Mouse (Mus musculus) intestine, embryonic 14.5 days (tissue): Measurements from ENCODE around the gene 4931429L15Rik. TPM values are rescaled to one million over a fixed set of nuclear protein-coding genes. Genes with fewer than 3 reads are reported as not detected.
"Not testable (repeated sequence)": the region's sequence is repeated elsewhere in the genome, so short reads cannot be mapped to it uniquely, and the experiment has no call there.

Source experiments
- ATAC-seq: fragments of 200-750 bp; cut with Nextera tagmentation; replicated peaks from 2 replicates; pipeline ENCODE4 v1.8.0; 2017; ENCODE audit warnings: low read depth, moderate number of reproducible peaks, moderate TSS enrichment, moderate library complexity; ENCODE audit not compliant: low FRiP score, low TSS enrichment
- DNase-seq: peaks from one replicate; pipeline ENCODE4 v3.0.0-alpha.2; 2018; ENCODE audit warnings: low spot score
- H3K27ac ChIP-seq: fragments of 300-500 bp; sonication (generic); 2 replicates; pipeline ENCODE4 v1.5.1; 2014; ENCODE audit warnings: low read depth, mild to moderate bottlenecking, control low read depth
- H3K27me3 ChIP-seq: fragments of 300-500 bp; sonication (generic); replicated peaks from 2 replicates; pipeline ENCODE4 v1.6.1; 2014; ENCODE audit warnings: low read length, control low read depth; ENCODE audit not compliant: control insufficient read depth, insufficient read depth
- H3K36me3 ChIP-seq: fragments of 300-500 bp; sonication (generic); 2 replicates; pipeline ENCODE4 v1.6.1; 2014; ENCODE audit warnings: low read length, control low read depth; ENCODE audit not compliant: control insufficient read depth, insufficient read depth
- H3K4me1 ChIP-seq: fragments of 300-500 bp; sonication (generic); replicated peaks from 2 replicates; pipeline ENCODE4 v1.6.1; 2014; ENCODE audit warnings: low read length, control low read depth, mixed read lengths; ENCODE audit not compliant: control insufficient read depth, insufficient read depth
- H3K4me2 ChIP-seq: fragments of 300-500 bp; sonication (generic); 2 replicates; pipeline ENCODE4 v1.6.1; 2014; ENCODE audit warnings: low read length
- H3K4me3 ChIP-seq: fragments of 300-500 bp; sonication (generic); 2 replicates; pipeline ENCODE4 v1.5.1; 2014; ENCODE audit warnings: low read depth, low read length, control low read depth, mixed read lengths
- H3K9ac ChIP-seq: fragments of 300-500 bp; sonication (generic); 2 replicates; pipeline ENCODE4 v1.6.1; 2014; ENCODE audit warnings: mild to moderate bottlenecking, low read length
- H3K9me3 ChIP-seq: fragments of 300-500 bp; sonication (generic); 2 replicates; pipeline ENCODE4 v1.6.1; 2016; ENCODE audit warnings: low read length, control low read depth; ENCODE audit not compliant: control insufficient read depth
- WGBS: fragments of 180-500 bp; shearing (Covaris S2); extraction: QIAGEN DNeasy Blood & Tissue Kit; methylation state at CpG from one replicate; pipeline ENCODE4 v1.1.7; 2014; 5-methylcytosine and 5-hydroxymethylcytosine counted together
- polyA plus RNA-seq: library from polyadenylated mRNA; unstranded; fragments of >200 nt; fragmentation: Nextera tagmentation; extraction: Ambion mirVana; gene quantifications from 2 replicates; pipeline ENCODE4 v1.2.1, GENCODE M21; 2014

4931429L15Rik gene
- polyA plus RNA-seq = not detected in 2 replicates

GRCm38 (mm10) chr9:46319886-46320285 is at the start of gene 4931429L15Rik:
Gene 4931429L15Rik, minus strand, starts transcription at chr9:46319986.
- not testable (repeated sequence) for DNase-seq

GRCm38 (mm10) chr9:46362459-46362858 is 42.7 kb upstream of the 4931429L15Rik start:
- no peak for DNase-seq
- WGBS = 62% methylated on average over 2 of the region's 2 CpGs
- Histone ChIP-seq H3K4me1 (no peaks in the 10 kb centered on the region), H3K9ac (no peak overlapping the region), H3K27me3 (no peaks in the 10 kb centered on the region), H3K4me3 (no peak overlapping the region), H3K36me3 (no peaks in the 10 kb centered on the region), H3K27ac (no peak overlapping the region), H3K4me2 (no peak overlapping the region), H3K9me3 (no peaks in the 10 kb centered on the region)
- no peak for ATAC-seq

More at GRCm38 (mm10) chr9:46319886-46320285, at the start of gene 4931429L15Rik:
- H3K4me3 ChIP-seq, H3K36me3 ChIP-seq, H3K9ac ChIP-seq, ATAC-seq, H3K4me1 ChIP-seq, H3K27ac ChIP-seq, H3K9me3 ChIP-seq, H3K27me3 ChIP-seq, H3K4me2 ChIP-seq: not testable (repeated sequence)
- WGBS = 77% methylated on average over 6 of the region's 6 CpGs

- WGBS = 70% methylated on average over 11 of the region's 11 CpGs
- no peak for ATAC-seq
Measured at GRCm38 (mm10) chr9:46361461-46362111, 41.8 kb upstream of the 4931429L15Rik start.

GRCm38 (mm10) chr9:46353992-46354391 is 34.2 kb upstream of the 4931429L15Rik start:
- Histone ChIP-seq H3K27ac (no peak overlapping the region), H3K9me3 (no peaks in the 10 kb centered on the region), H3K4me2 (no peak overlapping the region), H3K4me1 (no peaks in the 10 kb centered on the region), H3K27me3 (peaks cover 17% of the 10 kb centered on the region; the same call in 1 of the 2 replicates), H3K4me3 (no peak overlapping the region), H3K36me3 (no peaks in the 10 kb centered on the region), H3K9ac (no peak overlapping the region)
- ATAC-seq (0 out of 2 replicates have a peak, but pooled peaks have one; percentile 32), DNase-seq (peak; percentile 77)
- 7% methylated on average over 3 of the region's 3 CpGs for WGBS

More at GRCm38 (mm10) chr9:46361461-46362111, 41.8 kb upstream of the 4931429L15Rik start:
- Histone ChIP-seq H3K27me3 (no peaks in the 10 kb centered on the region), H3K36me3 (no peaks in the 10 kb centered on the region), H3K4me2 (no peak overlapping the region), H3K4me1 (no peaks in the 10 kb centered on the region), H3K27ac (no peak overlapping the region), H3K9me3 (no peaks in the 10 kb centered on the region), H3K9ac (no peak overlapping the region), H3K4me3 (no peak overlapping the region)
- DNase-seq = no peak

- no peak overlapping the region for H3K4me3 ChIP-seq
- H3K36me3 ChIP-seq = no peaks in the 10 kb centered on the region
- no peak overlapping the region for H3K9ac ChIP-seq
- no peaks in the 10 kb centered on the region for H3K9me3 ChIP-seq
- H3K4me2 ChIP-seq = no peak overlapping the region
- ATAC-seq = no peak
- H3K4me1 ChIP-seq = no peaks in the 10 kb centered on the region
- H3K27ac ChIP-seq = no peak overlapping the region
- WGBS = 26% methylated on average over 5 of the region's 5 CpGs
- peaks cover 17% of the 10 kb centered on the region; the same call in 1 of the 2 replicates for H3K27me3 ChIP-seq
- DNase-seq = no peak
Measured at GRCm38 (mm10) chr9:46353330-46353724, 33.5 kb upstream of the 4931429L15Rik start.

GRCm38 (mm10) chr9:46352651-46353329 is 33.0 kb upstream of the 4931429L15Rik start:
- H3K9me3 ChIP-seq = no peaks in the 10 kb centered on the region
- H3K36me3 ChIP-seq = no peaks in the 10 kb centered on the region
- no peak overlapping the region for H3K4me2 ChIP-seq
- ATAC-seq = no peak
- H3K27me3 ChIP-seq = peaks cover 17% of the 10 kb centered on the region; the same call in 1 of the 2 replicates
- H3K27ac ChIP-seq = no peak overlapping the region
- H3K4me3 ChIP-seq = no peak overlapping the region
- no peak for DNase-seq
- WGBS = 40% methylated on average over 12 of the region's 12 CpGs
- H3K9ac ChIP-seq = no peak overlapping the region
- H3K4me1 ChIP-seq = no peaks in the 10 kb centered on the region

- peaks cover 17% of the 10 kb centered on the region; the same call in 1 of the 2 replicates for H3K27me3 ChIP-seq
- H3K4me1 ChIP-seq = no peaks in the 10 kb centered on the region
- no peak overlapping the region for H3K9ac ChIP-seq
- H3K4me3 ChIP-seq = no peak overlapping the region
- no peak for DNase-seq
- no peaks in the 10 kb centered on the region for H3K36me3 ChIP-seq
- H3K9me3 ChIP-seq = no peaks in the 10 kb centered on the region
- ATAC-seq = no peak
- WGBS = 39% methylated on average over 9 of the region's 9 CpGs
- no peak overlapping the region for H3K27ac ChIP-seq
- no peak overlapping the region for H3K4me2 ChIP-seq
Measured at GRCm38 (mm10) chr9:46350451-46350981, 30.7 kb upstream of the 4931429L15Rik start.

- Histone ChIP-seq H3K9me3 (no peaks in the 10 kb centered on the region), H3K36me3 (no peaks in the 10 kb centered on the region), H3K4me1 (no peaks in the 10 kb centered on the region), H3K27me3 (no peaks in the 10 kb centered on the region), H3K9ac (no peak overlapping the region), H3K4me3 (no peak overlapping the region), H3K27ac (no peak overlapping the region), H3K4me2 (no peak overlapping the region)
- ATAC-seq (no peak), DNase-seq (peak; percentile 25)
- whole genome bisulfite sequencing = 71% methylated on average over 4 of the region's 4 CpGs
Measured at GRCm38 (mm10) chr9:46345887-46346665, 26.3 kb upstream of the 4931429L15Rik start.
